Mouse (Mus musculus): ENCODE results near the gene Slc25a18. TPM values are rescaled to one million over a fixed set of nuclear protein-coding genes. Genes with fewer than 3 reads are reported as not detected.

Gene Slc25a18
- not detected for polyA plus RNA-seq (2017; shearing (Covaris generic))

GRCm38 (mm10) chr6:120773149-120773628 is at the start of gene Slc25a18:
Gene Slc25a18, plus strand, starts transcription at chr6:120773578.

GRCm38 (mm10) chr6:120822307-120822928 is 49.0 kb downstream of the Slc25a18 start, which contains the start of gene Atp6v1e1:
Gene Atp6v1e1, minus strand, starts transcription at chr6:120822793.

DNA sequence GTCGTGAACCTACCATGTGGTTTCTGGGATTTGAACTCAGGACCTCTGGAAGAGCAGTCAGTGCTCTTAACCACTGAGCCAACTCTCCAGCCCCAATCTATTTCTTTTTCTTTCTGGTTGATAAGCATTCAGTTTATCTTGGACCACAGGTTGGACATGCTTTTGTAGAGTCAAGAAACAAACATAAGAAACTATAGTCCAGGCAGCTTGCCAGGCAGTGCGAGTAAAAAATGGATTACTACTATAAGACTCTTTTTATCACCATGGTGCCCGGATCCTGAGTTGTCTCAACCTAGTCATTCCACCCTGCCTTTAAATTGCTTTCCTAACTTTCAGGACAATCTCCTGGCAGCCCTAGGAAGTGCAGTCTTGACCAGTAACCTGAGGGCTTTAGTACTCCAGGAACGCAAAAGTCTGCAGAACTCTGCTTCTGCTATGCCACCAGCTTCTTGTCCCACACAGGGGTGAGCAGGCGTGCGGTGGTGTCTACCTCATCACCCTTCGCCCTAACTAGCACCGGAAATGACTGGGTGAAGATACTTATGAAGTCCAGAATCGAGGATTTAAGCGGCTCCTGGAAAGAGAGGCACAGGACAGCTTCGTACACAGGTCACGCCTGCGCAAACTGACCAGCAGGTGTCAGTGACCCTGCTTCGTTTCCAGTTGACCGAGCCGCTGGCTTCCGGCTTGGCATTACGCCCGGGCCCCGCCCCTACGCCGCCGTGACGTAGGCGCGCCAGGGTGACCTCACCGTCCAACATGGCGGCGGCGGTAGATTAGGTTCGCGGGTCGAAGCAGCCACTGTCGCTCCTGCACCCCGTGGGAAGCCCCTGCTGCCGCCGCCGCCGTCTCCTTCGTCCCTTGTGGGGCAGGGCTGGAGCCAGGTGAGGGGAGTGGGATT is 62.3 kb downstream of the Slc25a18 start, which contains the start of gene Bcl2l13:
Gene Bcl2l13, plus strand, starts transcription at position 739 of the 901 bp plus-strand sequence.

Other genes starting within 250 kb of the Slc25a18 start
- 90.9 TPM for gene Hdhd5, start 242.3 kb upstream of the Slc25a18 start, polyA plus RNA-seq (2017; shearing (Covaris generic))
- gene Cecr2, start 107.2 kb upstream of the Slc25a18 start, polyA plus RNA-seq (2017; shearing (Covaris generic)), result 0.16 TPM
- 119 TPM for gene Atp6v1e1, start 49.2 kb downstream of the Slc25a18 start, polyA plus RNA-seq (2017; shearing (Covaris generic))
- gene Bcl2l13, start 62.6 kb downstream of the Slc25a18 start, polyA plus RNA-seq (2017; shearing (Covaris generic)), result 31.3 TPM
- gene Bid, start 143.3 kb downstream of the Slc25a18 start, polyA plus RNA-seq (2017; shearing (Covaris generic)), result 74.8 TPM

Measured in inflammation-experienced regulatory T-cells, adult 16 weeks (primary cell).